Mouse (Mus musculus): ENCODE measurements around the gene Tppp3.

GRCm38 (mm10) chr8:105482123-105482522 lies 10.8 kb upstream of the Tppp3 start:
- TF ChIP-seq CHD2 (IDR thresholded peaks at IDR 0.05; ENCODE audit: low read length) (no peak), E2F4 (IDR thresholded peaks at IDR 0.05; ENCODE audit: insufficient replicate concordance, low read depth, low read length) (no peak), MAX (IDR thresholded peaks at IDR 0.05; ENCODE audit: low read length) (no peak), POLR2A (IDR thresholded peaks at IDR 0.05; ENCODE audit: low read depth, low read length) (no peak), BHLHE40 (IDR thresholded peaks at IDR 0.05; ENCODE audit: low read depth, low read length) (no peak), CTCF (conservative IDR thresholded peaks at IDR 0.05 in 1 of 2, IDR thresholded peaks at IDR 0.05 in 1 of 2; ENCODE audit: low read depth in 2 of 2, low read length in 2 of 2) (no peak), NRF1 (IDR thresholded peaks at IDR 0.05; ENCODE audit: low read depth, low read length) (no peak), MAFK (IDR thresholded peaks at IDR 0.05; ENCODE audit: insufficient replicate concordance, low read length) (no peak)
